Mouse (Mus musculus): ENCODE measurements at regions not wholly inside any gene's neighbourhood (a gene's known extent, or its start where the extent isn't known, plus 50 kb on each side); places are given as distances from the start of the nearest gene placed in this dataset.

DNA sequence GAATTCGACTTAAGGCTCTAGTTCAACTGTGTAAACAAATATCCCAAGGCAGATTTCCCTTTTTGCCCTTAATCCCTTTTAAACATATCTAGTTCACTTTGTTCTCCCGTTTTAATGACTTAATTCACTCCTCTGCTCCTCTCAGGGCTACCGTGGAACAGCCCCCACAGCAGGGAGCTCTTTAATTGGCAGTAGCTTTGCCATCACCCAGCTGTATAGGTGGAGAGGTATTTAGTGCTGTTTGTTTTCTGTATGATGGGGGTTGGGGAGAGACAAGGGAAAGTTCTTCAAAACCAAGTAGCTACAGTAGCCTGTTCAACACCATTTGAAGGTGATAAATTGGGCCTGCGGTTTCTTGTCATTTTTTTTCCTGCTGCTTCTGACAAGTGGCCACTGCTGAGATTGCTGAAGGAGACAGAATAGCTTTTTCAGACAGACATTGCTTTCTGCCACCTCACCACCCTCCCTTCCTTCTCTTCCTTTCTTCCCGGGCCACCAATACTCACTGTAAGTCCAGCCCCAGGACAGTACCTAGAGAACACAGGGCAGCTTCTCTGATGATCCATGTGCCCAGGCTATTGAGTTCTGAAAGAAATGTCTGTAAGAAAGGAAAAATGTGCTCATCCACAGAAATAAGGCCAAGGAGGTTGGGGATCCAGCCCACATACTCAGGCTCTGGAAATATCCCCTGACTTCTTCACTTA, 520.2 kb downstream of the Cdk5rap2 start:
- no peak for TF ChIP-seq ZC3H11A (IDR thresholded peaks at IDR 0.05; ENCODE audit: borderline replicate concordance, low read depth, low read length)
- no peak for TF ChIP-seq MAFK (IDR thresholded peaks at IDR 0.05; ENCODE audit: insufficient read depth, low read depth, low read length)

All from ES-E14 (cell line).